Mouse (Mus musculus) neutrophil, adult 65 days (primary cell): Measurements from ENCODE around the gene Tacr3. TPM values are rescaled to one million over a fixed set of nuclear protein-coding genes. Genes with fewer than 3 reads are reported as not detected.

Experiments used
- total RNA-seq: library from RNA; stranded (reverse); gene quantifications from 2 replicates; pipeline ENCODE4 v1.2.4, GENCODE M21; 2023

The Tacr3 gene
- total RNA-seq, result not detected in 2 replicates

DNA sequence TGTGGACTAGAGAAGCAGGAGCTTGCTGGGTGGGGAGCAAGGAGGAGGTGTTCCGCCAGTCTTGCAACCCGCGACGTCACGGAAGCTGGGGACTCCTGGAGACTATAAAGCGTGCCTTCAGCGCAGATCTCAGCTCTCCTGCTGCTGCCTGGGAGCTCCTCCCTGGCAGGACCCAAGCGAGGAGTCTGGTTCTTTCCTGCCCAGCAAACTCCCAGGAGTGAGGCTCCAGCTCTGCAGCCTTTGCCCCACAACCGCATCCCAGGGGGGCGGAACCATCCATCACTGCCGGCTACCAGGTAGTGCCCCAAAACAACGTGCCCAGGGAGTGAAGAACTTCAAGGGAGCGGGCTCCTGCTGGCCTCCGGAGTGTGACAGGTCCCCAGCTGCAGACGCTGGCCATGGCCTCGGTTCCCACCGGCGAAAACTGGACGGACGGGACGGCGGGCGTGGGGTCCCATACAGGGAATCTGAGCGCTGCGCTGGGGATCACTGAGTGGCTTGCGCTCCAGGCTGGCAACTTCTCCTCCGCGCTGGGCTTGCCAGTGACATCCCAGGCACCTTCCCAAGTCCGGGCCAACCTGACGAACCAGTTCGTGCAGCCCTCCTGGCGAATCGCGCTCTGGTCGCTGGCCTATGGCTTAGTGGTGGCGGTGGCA, at the start of gene Tacr3:
Tacr3 (plus strand) TSS at position 133 of the 656 bp plus-strand sequence.

